In the genomic region with DNA sequence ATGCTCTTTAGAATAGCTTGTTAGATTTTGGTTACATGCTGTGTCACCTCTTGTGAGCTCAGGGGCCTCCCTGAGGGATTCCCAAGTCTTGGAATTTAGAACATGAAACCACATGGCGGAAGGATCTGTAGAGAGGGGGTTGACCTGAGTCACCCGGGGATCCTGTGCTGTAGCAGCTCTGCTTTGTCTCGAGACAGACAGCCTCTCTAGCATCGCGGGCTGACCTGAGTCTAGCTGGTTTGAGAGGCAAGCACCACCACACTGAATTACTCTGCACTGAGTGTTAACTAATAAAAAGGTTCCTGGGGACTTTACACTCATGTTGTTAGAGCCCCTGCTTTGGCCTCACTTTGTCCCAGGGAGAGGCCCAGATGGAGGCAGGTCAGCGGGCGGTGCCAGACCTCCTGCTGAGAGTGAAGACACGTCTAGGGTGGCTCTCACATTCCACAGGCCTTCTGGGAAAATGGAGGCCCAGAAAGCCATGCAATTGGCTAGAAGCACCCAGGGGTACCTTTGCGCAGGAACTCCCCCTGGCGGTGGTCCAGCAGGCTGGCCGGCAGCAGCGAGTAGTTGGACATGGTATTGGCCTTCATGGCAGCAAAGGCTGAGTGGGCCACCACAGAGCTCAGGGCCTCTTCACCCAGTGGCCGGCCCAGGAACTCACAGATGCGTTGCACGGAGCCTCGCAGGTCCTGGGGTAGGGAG, we compare ENCODE assay signal across 10 mouse cellular contexts. TPM values are rescaled to one million over a fixed set of nuclear protein-coding genes. Genes with fewer than 3 reads are reported as not detected.
DNase-seq lines count a peak whose midpoint lies in the region; ATAC-seq and TF ChIP-seq lines count a peak whose summit lies in the region.
"Had no signal": no experiment of that assay in that cellular context is flagged by ENCODE, and none has a peak within 500 bp of the region (broad histone marks: within the 10 kb centered on the region; RNA-seq: fewer than 3 reads in every experiment).

No protein-coding gene starts in this region.

- H3K9me3 ChIP-seq in forebrain, embryonic 11.5 days (ENCODE audit: control insufficient read depth, low read length): no peaks in the 10 kb centered on the region
- H3K9me3 ChIP-seq in forebrain, embryonic 15.5 days: no peaks in the 10 kb centered on the region
- no peaks in the 10 kb centered on the region for H3K9me3 ChIP-seq in ES-Bruce4 (replicated peaks; ENCODE audit: control insufficient read depth, insufficient read depth, low read length, poor library complexity, severe bottlenecking)
- H3K9me3 ChIP-seq in forebrain, postnatal 0 days (ENCODE audit: low read length): no peaks in the 10 kb centered on the region
- H3K9me3 ChIP-seq in limb, embryonic 11.5 days (ENCODE audit: control insufficient read depth, low read length): no peaks in the 10 kb centered on the region
- H3K9me3 ChIP-seq in midbrain, postnatal 0 days (ENCODE audit: low read length): no peaks in the 10 kb centered on the region

- no peak overlapping the region for H3K4me3 ChIP-seq in forebrain, embryonic 11.5 days (ENCODE audit: low read depth, low read length)
- no peak overlapping the region for H3K4me3 ChIP-seq in forebrain, embryonic 15.5 days
- H3K4me3 ChIP-seq in ES-Bruce4 (ENCODE audit: low read depth, low read length): no peak overlapping the region
- H3K4me3 ChIP-seq in forebrain, postnatal 0 days (ENCODE audit: low read depth, low read length): no peak overlapping the region
- no peak overlapping the region for H3K4me3 ChIP-seq in limb, embryonic 11.5 days (ENCODE audit: low read depth, low read length)
- H3K4me3 ChIP-seq in midbrain, postnatal 0 days (ENCODE audit: low read depth, low read length): no peak overlapping the region

- WGBS in forebrain, embryonic 11.5 days: 19% methylated on average over 16 of the region's 16 CpGs
- 18% methylated on average over 16 of the region's 16 CpGs for WGBS in forebrain, embryonic 15.5 days
- WGBS in forebrain, postnatal 0 days: 18% methylated on average over 16 of the region's 16 CpGs
- WGBS in limb, embryonic 11.5 days: 15% methylated on average over 16 of the region's 16 CpGs
- WGBS in midbrain, postnatal 0 days: 18% methylated on average over 16 of the region's 16 CpGs

- peak; percentile 90 for TF ChIP-seq CTCF in ES-Bruce4 (IDR thresholded peaks at IDR 0.05; ENCODE audit: low read depth, low read length)
- TF ChIP-seq CTCF in forebrain, postnatal 0 days (IDR thresholded peaks at IDR 0.05; ENCODE audit: low read depth): peak; percentile 54
- TF ChIP-seq CTCF in midbrain, postnatal 0 days (IDR thresholded peaks at IDR 0.05): peak; percentile 64

- H3K4me1 ChIP-seq in forebrain, embryonic 11.5 days (replicated peaks; ENCODE audit: control insufficient read depth, insufficient read depth, low read length): no peaks in the 10 kb centered on the region
- no peaks in the 10 kb centered on the region for H3K4me1 ChIP-seq in forebrain, embryonic 15.5 days
- peaks cover 4% of the 10 kb centered on the region for H3K4me1 ChIP-seq in ES-Bruce4 (ENCODE audit: control insufficient read depth, insufficient read depth, low read length)
- no peaks in the 10 kb centered on the region for H3K4me1 ChIP-seq in forebrain, postnatal 0 days (ENCODE audit: insufficient read depth)
- peaks cover 8% of the 10 kb centered on the region; the same call in 1 of the 2 replicates for H3K4me1 ChIP-seq in limb, embryonic 11.5 days (ENCODE audit: control insufficient read depth, insufficient read depth, low read length)
- no peaks in the 10 kb centered on the region for H3K4me1 ChIP-seq in midbrain, postnatal 0 days (ENCODE audit: insufficient read depth, low read length)

- DNase-seq in forebrain, embryonic 11.5 days (ENCODE audit: low spot score): peak; percentile 88
- no peak for DNase-seq in forebrain, postnatal 0 days
- DNase-seq in limb, embryonic 11.5 days (ENCODE audit: low spot score): peak; percentile 82
- DNase-seq in midbrain, postnatal 0 days (ENCODE audit: low spot score): no peak
- no peak for DNase-seq in frontal cortex, postnatal 25 days (ENCODE audit: low spot score in 2 of 2)
- DNase-seq in gastrocnemius, adult 8-10 months (ENCODE audit: low spot score in 2 of 2): no peak

- no peak overlapping the region for H3K9ac ChIP-seq in forebrain, embryonic 11.5 days (ENCODE audit: low read length)
- no peak overlapping the region for H3K9ac ChIP-seq in forebrain, embryonic 15.5 days (replicated peaks)
- no peak overlapping the region for H3K9ac ChIP-seq in ES-Bruce4 (ENCODE audit: low read depth, poor library complexity, severe bottlenecking)
- no peak overlapping the region for H3K9ac ChIP-seq in forebrain, postnatal 0 days
- peak overlapping the region; percentile 22; the same call in 1 of the 2 replicates for H3K9ac ChIP-seq in limb, embryonic 11.5 days (ENCODE audit: low read length)
- no peak overlapping the region for H3K9ac ChIP-seq in midbrain, postnatal 0 days (replicated peaks; ENCODE audit: low read length, poor library complexity, severe bottlenecking)

- ATAC-seq in forebrain, embryonic 11.5 days (replicated peaks; ENCODE audit: low FRiP score): peak; percentile 55
- ATAC-seq in forebrain, embryonic 15.5 days (replicated peaks): no peak
- ATAC-seq in forebrain, postnatal 0 days: no peak
- no peak for ATAC-seq in limb, embryonic 11.5 days (ENCODE audit: insufficient number of reproducible peaks, low FRiP score, low TSS enrichment, low read depth)
- ATAC-seq in midbrain, postnatal 0 days (ENCODE audit: low FRiP score): no peak

- no peaks in the 10 kb centered on the region for H3K27me3 ChIP-seq in forebrain, embryonic 11.5 days (ENCODE audit: control insufficient read depth, insufficient read depth, low read length)
- no peaks in the 10 kb centered on the region for H3K27me3 ChIP-seq in forebrain, embryonic 15.5 days
- no peaks in the 10 kb centered on the region for H3K27me3 ChIP-seq in ES-Bruce4 (ENCODE audit: control insufficient read depth, insufficient read depth, low read length, poor library complexity, severe bottlenecking)
- no peaks in the 10 kb centered on the region for H3K27me3 ChIP-seq in forebrain, postnatal 0 days (ENCODE audit: insufficient read depth, low read length)
- H3K27me3 ChIP-seq in limb, embryonic 11.5 days (ENCODE audit: control insufficient read depth, insufficient read depth, low read length): 0 out of 2 replicates have a peak, but pooled peaks cover 2% of the 10 kb centered on the region
- no peaks in the 10 kb centered on the region for H3K27me3 ChIP-seq in midbrain, postnatal 0 days (ENCODE audit: insufficient read depth, low read length)

- no peaks in the 10 kb centered on the region; the same call in 1 of the 2 replicates for H3K36me3 ChIP-seq in forebrain, embryonic 11.5 days (ENCODE audit: control insufficient read depth, insufficient read depth, low read length)
- peaks cover 7% of the 10 kb centered on the region; the same call in 1 of the 2 replicates for H3K36me3 ChIP-seq in forebrain, embryonic 15.5 days
- no peaks in the 10 kb centered on the region; the same call in 1 of the 2 replicates for H3K36me3 ChIP-seq in ES-Bruce4 (ENCODE audit: control insufficient read depth, insufficient read depth, low read length, poor library complexity, severe bottlenecking)
- H3K36me3 ChIP-seq in forebrain, postnatal 0 days (ENCODE audit: insufficient read depth): peaks cover 12% of the 10 kb centered on the region
- H3K36me3 ChIP-seq in limb, embryonic 11.5 days (ENCODE audit: control insufficient read depth, insufficient read depth, low read length): 0 out of 2 replicates have a peak, but pooled peaks cover 4% of the 10 kb centered on the region
- H3K36me3 ChIP-seq in midbrain, postnatal 0 days (ENCODE audit: insufficient read depth, low read length): peaks cover 5% of the 10 kb centered on the region

- TF ChIP-seq EP300 in ES-Bruce4 (IDR thresholded peaks at IDR 0.05; ENCODE audit: insufficient read depth, low read depth, low read length): no peak

- TF ChIP-seq POLR2A in ES-Bruce4 (IDR thresholded peaks at IDR 0.05; ENCODE audit: insufficient read depth, low read length): no peak

- H3K27ac ChIP-seq in forebrain, embryonic 11.5 days (ENCODE audit: low read depth, low read length): no peak overlapping the region
- H3K27ac ChIP-seq in forebrain, embryonic 15.5 days (replicated peaks): no peak overlapping the region
- no peak overlapping the region; the same call in 1 of the 2 replicates for H3K27ac ChIP-seq in ES-Bruce4 (ENCODE audit: insufficient read depth, low read length)
- H3K27ac ChIP-seq in forebrain, postnatal 0 days (ENCODE audit: low read depth, low read length): no peak overlapping the region
- H3K27ac ChIP-seq in limb, embryonic 11.5 days (replicated peaks; ENCODE audit: low read depth, low read length): 0 out of 2 replicates have a peak overlapping the region, but pooled peaks have one; percentile 56
- no peak overlapping the region for H3K27ac ChIP-seq in midbrain, postnatal 0 days (ENCODE audit: low read depth, low read length)
- H3K27ac ChIP-seq: macrophage had no signal

- no peak overlapping the region for H3K4me2 ChIP-seq in forebrain, embryonic 11.5 days (ENCODE audit: low read depth, low read length, severe bottlenecking)
- H3K4me2 ChIP-seq in forebrain, embryonic 15.5 days (replicated peaks): no peak overlapping the region
- no peak overlapping the region for H3K4me2 ChIP-seq in forebrain, postnatal 0 days (ENCODE audit: low read depth)
- no peak overlapping the region; the same call in 1 of the 2 replicates for H3K4me2 ChIP-seq in limb, embryonic 11.5 days (ENCODE audit: low read depth, severe bottlenecking)
- H3K4me2 ChIP-seq in midbrain, postnatal 0 days (ENCODE audit: low read depth, low read length, poor library complexity, severe bottlenecking): no peak overlapping the region

RNA-seq across cellular contexts. Expression of gene Spaca4, which starts 5.3 kb away (rescaled TPM):
- polyA plus RNA-seq in forebrain, embryonic 11.5 days (2014; fragmentation: Nextera tagmentation; extraction: Ambion mirVana): not detected in 2 replicates
- polyA plus RNA-seq in forebrain, embryonic 15.5 days (2015; fragmentation: Nextera tagmentation; extraction: Ambion mirVana): not detected in 2 replicates
- not detected in 2 replicates for polyA plus RNA-seq in ES-Bruce4 (2011; ENCODE audit: insufficient read depth, insufficient read length, low read depth, missing spikeins)
- total RNA-seq in forebrain, postnatal 0 days (2014; rRNA removed): not detected in 2 replicates
- polyA plus RNA-seq in forebrain, postnatal 0 days (2015; fragmentation: Nextera tagmentation; extraction: Ambion mirVana): not detected in 2 replicates
- polyA plus RNA-seq in limb, embryonic 11.5 days (2014; fragmentation: Nextera tagmentation; extraction: Ambion mirVana): not detected in 2 replicates
- total RNA-seq in midbrain, postnatal 0 days (2014; rRNA removed): not detected in 2 replicates
- not detected in 2 replicates for polyA plus RNA-seq in midbrain, postnatal 0 days (2015; fragmentation: Nextera tagmentation; extraction: Ambion mirVana)
- not detected for total RNA-seq in gastrocnemius, adult 8-10 months (2022)
- total RNA-seq: adrenal gland, postnatal 36 days had no signal
- polyA plus RNA-seq: macrophage had no signal

RNA-seq across cellular contexts. Expression of gene Fam83e, which starts 9.9 kb away (rescaled TPM):
- 0.80 and 1.2 TPM in 2 replicates for polyA plus RNA-seq in forebrain, embryonic 11.5 days (2014; fragmentation: Nextera tagmentation; extraction: Ambion mirVana)
- polyA plus RNA-seq in forebrain, embryonic 15.5 days (2015; fragmentation: Nextera tagmentation; extraction: Ambion mirVana): 0.37 and 1.0 TPM in 2 replicates
- polyA plus RNA-seq in ES-Bruce4 (2011; ENCODE audit: insufficient read depth, insufficient read length, low read depth, missing spikeins): 0.85 and 1.4 TPM in 2 replicates
- total RNA-seq in forebrain, postnatal 0 days (2014; rRNA removed): 0.31 and 0.33 TPM in 2 replicates
- 0.09 TPM in 1 of 2 replicates, not detected in the other for polyA plus RNA-seq in forebrain, postnatal 0 days (2015; fragmentation: Nextera tagmentation; extraction: Ambion mirVana)
- polyA plus RNA-seq in limb, embryonic 11.5 days (2014; fragmentation: Nextera tagmentation; extraction: Ambion mirVana): 0.65 and 0.82 TPM in 2 replicates
- total RNA-seq in midbrain, postnatal 0 days (2014; rRNA removed): 0.14 TPM in 1 of 2 replicates, not detected in the other
- 0.16 and 0.25 TPM in 2 replicates for polyA plus RNA-seq in midbrain, postnatal 0 days (2015; fragmentation: Nextera tagmentation; extraction: Ambion mirVana)
- total RNA-seq in gastrocnemius, adult 8-10 months (2022): under 1 TPM in 2 of 4 experiments, not detected in 2; 0.10 to 0.38 TPM
- polyA plus RNA-seq: macrophage had no signal

RNA-seq across cellular contexts. Expression of gene Sphk2, which starts 13.1 kb away (rescaled TPM):
- polyA plus RNA-seq in forebrain, embryonic 11.5 days (2014; fragmentation: Nextera tagmentation; extraction: Ambion mirVana): 27.0 and 27.9 TPM in 2 replicates
- polyA plus RNA-seq in forebrain, embryonic 15.5 days (2015; fragmentation: Nextera tagmentation; extraction: Ambion mirVana): 29.0 and 30.2 TPM in 2 replicates
- 10.4 and 11.1 TPM in 2 replicates for polyA plus RNA-seq in ES-Bruce4 (2011; ENCODE audit: insufficient read depth, insufficient read length, low read depth, missing spikeins)
- 19.6 and 21.5 TPM in 2 replicates for total RNA-seq in forebrain, postnatal 0 days (2014; rRNA removed)
- 16.5 and 18.7 TPM in 2 replicates for polyA plus RNA-seq in forebrain, postnatal 0 days (2015; fragmentation: Nextera tagmentation; extraction: Ambion mirVana)
- 28.4 and 28.5 TPM in 2 replicates for polyA plus RNA-seq in limb, embryonic 11.5 days (2014; fragmentation: Nextera tagmentation; extraction: Ambion mirVana)
- total RNA-seq in midbrain, postnatal 0 days (2014; rRNA removed): 22.4 and 23.5 TPM in 2 replicates
- polyA plus RNA-seq in midbrain, postnatal 0 days (2015; fragmentation: Nextera tagmentation; extraction: Ambion mirVana): 15.8 and 18.1 TPM in 2 replicates
- 10 to 100 TPM; 10.6 to 15.0 (median 13.0) TPM for total RNA-seq in gastrocnemius, adult 8-10 months (2022)

RNA-seq across cellular contexts. Expression of gene Rpl18, which starts 15.6 kb away (rescaled TPM):
- 936 and 958 TPM in 2 replicates for polyA plus RNA-seq in forebrain, embryonic 11.5 days (2014; fragmentation: Nextera tagmentation; extraction: Ambion mirVana)
- 633 and 683 TPM in 2 replicates for polyA plus RNA-seq in forebrain, embryonic 15.5 days (2015; fragmentation: Nextera tagmentation; extraction: Ambion mirVana)
- polyA plus RNA-seq in ES-Bruce4 (2011; ENCODE audit: insufficient read depth, insufficient read length, low read depth, missing spikeins): 1,593 and 1,677 TPM in 2 replicates
- total RNA-seq in forebrain, postnatal 0 days (2014; rRNA removed): 891 and 1,057 TPM in 2 replicates
- 517 and 655 TPM in 2 replicates for polyA plus RNA-seq in forebrain, postnatal 0 days (2015; fragmentation: Nextera tagmentation; extraction: Ambion mirVana)
- 1,181 and 1,244 TPM in 2 replicates for polyA plus RNA-seq in limb, embryonic 11.5 days (2014; fragmentation: Nextera tagmentation; extraction: Ambion mirVana)
- total RNA-seq in midbrain, postnatal 0 days (2014; rRNA removed): 801 and 989 TPM in 2 replicates
- 473 and 492 TPM in 2 replicates for polyA plus RNA-seq in midbrain, postnatal 0 days (2015; fragmentation: Nextera tagmentation; extraction: Ambion mirVana)
- total RNA-seq in gastrocnemius, adult 8-10 months (2022): 100 to 1,000 TPM; 479 to 609 (median 594) TPM

RNA-seq across cellular contexts. Expression of gene Dbp, which starts 26.0 kb away (rescaled TPM):
- 2.9 and 3.3 TPM in 2 replicates for polyA plus RNA-seq in forebrain, embryonic 11.5 days (2014; fragmentation: Nextera tagmentation; extraction: Ambion mirVana)
- polyA plus RNA-seq in forebrain, embryonic 15.5 days (2015; fragmentation: Nextera tagmentation; extraction: Ambion mirVana): 3.6 and 4.1 TPM in 2 replicates
- polyA plus RNA-seq in ES-Bruce4 (2011; ENCODE audit: insufficient read depth, insufficient read length, low read depth, missing spikeins): 6.7 and 6.9 TPM in 2 replicates
- 9.0 and 11.7 TPM in 2 replicates for total RNA-seq in forebrain, postnatal 0 days (2014; rRNA removed)
- polyA plus RNA-seq in forebrain, postnatal 0 days (2015; fragmentation: Nextera tagmentation; extraction: Ambion mirVana): 6.4 and 6.6 TPM in 2 replicates
- 4.2 and 4.9 TPM in 2 replicates for polyA plus RNA-seq in limb, embryonic 11.5 days (2014; fragmentation: Nextera tagmentation; extraction: Ambion mirVana)
- 8.4 and 9.6 TPM in 2 replicates for total RNA-seq in midbrain, postnatal 0 days (2014; rRNA removed)
- polyA plus RNA-seq in midbrain, postnatal 0 days (2015; fragmentation: Nextera tagmentation; extraction: Ambion mirVana): 4.6 and 4.8 TPM in 2 replicates
- total RNA-seq in gastrocnemius, adult 8-10 months (2022): 100 to 1,000 TPM in 3 of 4 experiments, 10 to 100 TPM in 1; 69.5 to 173 (median 143) TPM

Comparison
In these comparisons a context has a peak if more than half of its experiments do, and no peak if none do; other contexts are left out.
1. DNase-seq: peak in forebrain, embryonic 11.5 days (single experiment) and limb, embryonic 11.5 days (single experiment); none in forebrain, postnatal 0 days (single experiment), midbrain, postnatal 0 days (single experiment), frontal cortex, postnatal 25 days (0 of 2) and gastrocnemius, adult 8-10 months (0 of 2).
2. Peak in every context shown above with its lines, with median percentiles within 50 percentile points of each other: CTCF ChIP-seq.